Mouse (Mus musculus) liver, adult 2 months (tissue): ENCODE measurements at regions not wholly inside any gene's neighbourhood (a gene's known extent, or its start where the extent isn't known, plus 50 kb on each side); places are given as distances from the start of the nearest gene placed in this dataset.

Experiments
- DNase-seq: peaks from one replicate; pipeline ENCODE4 v3.0.0-alpha.2; 2011; ENCODE audit warnings: low read depth, low spot score; ENCODE audit errors: extremely low read depth
- H3K27ac ChIP-seq: fragments of 200-500 bp; replicated peaks from 2 replicates; pipeline ENCODE4 v1.5.1; 2012; ENCODE audit warnings: low read depth, mild to moderate bottlenecking, control low read depth, inconsistent platforms, low read length; ENCODE audit not compliant: insufficient read depth
- H3K27me3 ChIP-seq: fragments of 200-500 bp; 2 replicates; pipeline ENCODE4 v1.6.1; 2012; ENCODE audit warnings: mild to moderate bottlenecking, moderate library complexity, low read length, inconsistent platforms; ENCODE audit not compliant: control insufficient read depth, insufficient read depth
- H3K36me3 ChIP-seq: fragments of 200-500 bp; 2 replicates; pipeline ENCODE4 v1.6.1; 2012; ENCODE audit warnings: low read length, inconsistent platforms; ENCODE audit not compliant: control insufficient read depth, insufficient read depth
- H3K4me1 ChIP-seq: fragments of 200-500 bp; 2 replicates; pipeline ENCODE4 v1.6.1; 2011; ENCODE audit warnings: low read length; ENCODE audit not compliant: control insufficient read depth, insufficient read depth
- H3K4me3 ChIP-seq: fragments of 200-500 bp; 2 replicates; pipeline ENCODE4 v1.5.1; 2011; ENCODE audit warnings: low read depth, mild to moderate bottlenecking, control low read depth, low read length, moderate library complexity; ENCODE audit not compliant: insufficient read depth
- H3K79me2 ChIP-seq: fragments of 200-500 bp; 2 replicates; pipeline ENCODE4 v1.6.1; 2012; ENCODE audit warnings: inconsistent platforms, mild to moderate bottlenecking, low read length, moderate library complexity; ENCODE audit not compliant: control insufficient read depth, insufficient read depth
- H3K9ac ChIP-seq: fragments of 200-500 bp; 2 replicates; pipeline ENCODE4 v1.6.1; 2012; ENCODE audit warnings: low read depth, mild to moderate bottlenecking, control low read depth, inconsistent platforms, low read length
- CTCF ChIP-seq: fragments of 200-500 bp; IDR thresholded peaks from 2 replicates; pipeline ENCODE4 v1.5.1; 2011; ENCODE audit warnings: low read depth, low read length, control low read depth
- POLR2A ChIP-seq: fragments of 200-500 bp; IDR thresholded peaks from 2 replicates; pipeline ENCODE4 v1.6.1; 2011; ENCODE audit warnings: low read length, control low read depth; ENCODE audit not compliant: insufficient read depth; ENCODE audit errors: extremely low read depth
- WGBS: fragments of 180-500 bp; shearing (Covaris S2); methylation state at CpG from one replicate; pipeline ENCODE4 v1.1.7; 2018; 5-methylcytosine and 5-hydroxymethylcytosine counted together

- Histone ChIP-seq H3K9ac (no peak overlapping the region), H3K4me1 (no peaks in the 10 kb centered on the region), H3K79me2 (no peaks in the 10 kb centered on the region), H3K27me3 (no peaks in the 10 kb centered on the region), H3K27ac (no peak overlapping the region), H3K36me3 (no peaks in the 10 kb centered on the region), H3K4me3 (no peak overlapping the region)
- TF ChIP-seq CTCF (no peak), POLR2A (no peak)
- DNase-seq, result no peak
- 82% methylated on average over 2 of the region's 2 CpGs for WGBS
Observed at GRCm38 (mm10) chr6:73401059-73401458, 68.4 kb downstream of the 4931417E11Rik start.

DNA sequence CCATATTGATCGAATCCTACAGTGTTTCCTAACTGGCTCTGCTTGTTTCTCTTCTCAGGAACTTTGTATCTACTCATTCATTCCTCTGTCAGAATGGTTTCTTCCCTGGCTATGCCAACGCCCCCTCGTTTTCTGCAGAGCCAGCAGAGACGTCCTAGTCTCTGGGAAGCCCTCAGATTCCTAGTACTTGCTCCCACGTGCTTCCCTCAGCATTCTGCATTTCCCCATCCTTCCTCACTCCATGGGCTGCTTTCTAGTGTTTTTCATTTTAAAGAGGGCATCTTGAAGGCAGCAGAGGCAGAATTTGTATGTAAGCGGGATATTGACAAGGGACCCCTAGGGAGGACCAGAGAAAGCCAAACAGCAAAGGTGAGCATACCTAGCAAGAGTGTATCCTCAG, 80.2 kb downstream of the 4931417E11Rik start:
- H3K4me3 ChIP-seq, result no peak overlapping the region
- H3K9ac ChIP-seq, result no peak overlapping the region
- no peak overlapping the region for H3K27ac ChIP-seq
- no peaks in the 10 kb centered on the region for H3K27me3 ChIP-seq
- H3K79me2 ChIP-seq, result no peaks in the 10 kb centered on the region
- H3K4me1 ChIP-seq, result no peaks in the 10 kb centered on the region
- DNase-seq, result no peak
- WGBS, result 54% methylated on average over 6 of the region's 6 CpGs
- no peaks in the 10 kb centered on the region for H3K36me3 ChIP-seq
- TF ChIP-seq POLR2A (no peak), CTCF (no peak)

GRCm38 (mm10) chr6:73386261-73386660, 83.2 kb downstream of the 4931417E11Rik start:
- Histone ChIP-seq H3K4me3 (no peak overlapping the region), H3K9ac (no peak overlapping the region), H3K27me3 (no peaks in the 10 kb centered on the region), H3K79me2 (no peaks in the 10 kb centered on the region), H3K36me3 (no peaks in the 10 kb centered on the region), H3K27ac (no peak overlapping the region), H3K4me1 (no peaks in the 10 kb centered on the region)
- WGBS, result 83% methylated on average over 3 of the region's 3 CpGs
- TF ChIP-seq POLR2A (no peak), CTCF (no peak)
- DNase-seq, result no peak

GRCm38 (mm10) chr6:73379825-73380224, 89.6 kb downstream of the 4931417E11Rik start:
- 77% methylated on average over 5 of the region's 5 CpGs for WGBS
- no peak overlapping the region for H3K4me3 ChIP-seq
- no peak for DNase-seq
- no peaks in the 10 kb centered on the region for H3K36me3 ChIP-seq
- no peaks in the 10 kb centered on the region for H3K4me1 ChIP-seq
- no peaks in the 10 kb centered on the region for H3K79me2 ChIP-seq
- H3K27ac ChIP-seq, result no peak overlapping the region
- no peak overlapping the region for H3K9ac ChIP-seq
- H3K27me3 ChIP-seq, result no peaks in the 10 kb centered on the region
- TF ChIP-seq CTCF, result no peak
- no peak for TF ChIP-seq POLR2A

DNA sequence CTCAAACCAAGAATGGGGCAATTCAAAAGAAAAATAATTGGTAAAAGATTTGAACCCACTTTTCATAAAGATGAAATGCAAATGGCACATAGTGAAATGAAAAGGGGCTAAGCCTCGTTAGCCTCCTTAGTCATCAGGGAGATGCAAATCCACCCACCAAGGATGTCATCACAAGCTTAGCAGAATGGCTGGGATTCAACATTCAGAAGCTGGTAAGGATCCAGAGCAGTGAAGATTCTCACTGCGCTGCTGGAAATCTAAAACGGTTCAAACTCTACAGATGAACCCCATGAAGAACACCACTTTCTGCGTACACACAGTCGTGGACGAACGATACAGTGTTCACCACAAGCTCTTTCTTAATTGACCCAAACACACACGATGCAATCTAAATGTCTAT, 91.6 kb downstream of the 4931417E11Rik start:
- Histone ChIP-seq H3K27me3 (no peaks in the 10 kb centered on the region), H3K36me3 (no peaks in the 10 kb centered on the region), H3K9ac (no peak overlapping the region), H3K4me1 (no peaks in the 10 kb centered on the region), H3K79me2 (no peaks in the 10 kb centered on the region), H3K4me3 (no peak overlapping the region), H3K27ac (no peak overlapping the region)
- no peak for DNase-seq
- 87% methylated on average over 8 of the region's 8 CpGs for WGBS
- TF ChIP-seq CTCF, result no peak
- no peak for TF ChIP-seq POLR2A

GRCm38 (mm10) chr6:73376291-73376690, 93.2 kb downstream of the 4931417E11Rik start:
- H3K36me3 ChIP-seq, result no peaks in the 10 kb centered on the region
- WGBS, result 94% methylated on average over 11 of the region's 11 CpGs
- H3K4me3 ChIP-seq, result no peak overlapping the region
- H3K79me2 ChIP-seq, result no peaks in the 10 kb centered on the region
- no peaks in the 10 kb centered on the region for H3K4me1 ChIP-seq
- TF ChIP-seq POLR2A (no peak), CTCF (peak; percentile 36)
- H3K9ac ChIP-seq, result no peak overlapping the region
- H3K27me3 ChIP-seq, result no peaks in the 10 kb centered on the region
- no peak for DNase-seq
- H3K27ac ChIP-seq, result no peak overlapping the region
